Mouse (Mus musculus) heart, postnatal 0 days (tissue): ENCODE data around the gene Cachd1.

Experiments
- CTCF ChIP-seq: IDR thresholded peaks from 2 replicates; pipeline ENCODE4 v1.5.1; 2016; ENCODE audit warnings: antibody characterized with exemption, control low read depth, low read depth
- EP300 ChIP-seq: IDR thresholded peaks from 2 replicates; pipeline ENCODE4 v1.6.1; 2016; ENCODE audit warnings: antibody characterized with exemption, low read depth

DNA sequence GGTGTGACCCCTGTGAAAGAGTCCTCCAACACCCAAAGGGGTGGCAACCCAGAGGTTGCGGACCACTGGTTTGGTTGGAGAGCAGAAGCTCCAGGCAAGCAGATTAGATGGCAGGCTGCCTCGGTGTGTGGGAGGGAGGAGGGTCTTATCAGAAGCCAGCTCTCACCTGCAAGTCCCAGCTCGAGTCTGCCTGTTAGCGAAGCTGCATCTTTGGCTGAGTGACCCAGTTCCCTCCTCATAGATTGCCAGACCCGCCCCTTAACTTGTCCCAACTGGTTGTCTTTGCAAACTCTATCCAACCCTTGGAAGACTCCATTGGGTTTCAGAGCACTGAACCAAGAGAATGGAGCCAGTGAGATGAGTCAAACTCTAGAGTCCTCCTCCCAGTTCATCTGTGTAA lies 173.8 kb downstream of the Cachd1 start:
- TF ChIP-seq CTCF: no peak
- TF ChIP-seq EP300: no peak
